Mouse (Mus musculus) left cerebral cortex, postnatal 14 days (tissue): Measurements from ENCODE around the gene Lctl. TPM values are rescaled to one million over a fixed set of nuclear protein-coding genes. Genes with fewer than 3 reads are reported as not detected.
"Not testable (repeated sequence)": the region's sequence is repeated elsewhere in the genome, so short reads cannot be mapped to it uniquely, and the experiment has no call there.

ENCODE experiments used
- DNase-seq, 2 experiments: peaks; one replicate each; pipeline ENCODE4 v3.0.0; 2021 to 2022; ENCODE audit warnings: low spot score in 2 of 2, mixed read lengths in 1 of 2
- intact Hi-C: fragments of 180-260 bp; cut with DNase I; formaldehyde crosslinking; loops from one replicate; pipeline ENCODE4 v1.15.1; 2025
- total RNA-seq, 2 experiments: library from RNA; stranded (reverse); gene quantifications; 2 replicates each; pipeline ENCODE4 v1.2.3; 2021

The Lctl gene
- total RNA-seq, 2 experiments from 2014 or later: not detected

DNA sequence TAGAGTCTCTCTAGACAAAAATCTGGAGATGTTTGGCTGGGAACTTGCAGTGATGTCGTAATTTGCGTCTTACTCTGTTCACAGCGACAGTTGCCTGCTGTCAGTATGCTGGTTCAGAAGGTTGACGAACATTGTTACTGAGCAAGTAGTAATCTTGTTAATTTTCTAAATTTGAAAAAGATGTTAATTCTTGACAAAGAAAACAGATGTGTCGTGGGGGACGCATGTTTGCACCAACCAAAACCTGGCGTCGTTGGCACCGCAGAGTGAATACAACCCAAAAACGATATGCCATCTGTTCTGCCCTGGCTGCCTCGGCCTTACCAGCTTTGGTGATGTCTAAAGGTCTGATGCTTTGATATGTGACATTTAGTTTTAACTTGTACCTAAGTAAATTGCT is 58.4 kb downstream of the Lctl start:
- intact Hi-C loops: no loop called here
- DNase-seq: no peak

DNA sequence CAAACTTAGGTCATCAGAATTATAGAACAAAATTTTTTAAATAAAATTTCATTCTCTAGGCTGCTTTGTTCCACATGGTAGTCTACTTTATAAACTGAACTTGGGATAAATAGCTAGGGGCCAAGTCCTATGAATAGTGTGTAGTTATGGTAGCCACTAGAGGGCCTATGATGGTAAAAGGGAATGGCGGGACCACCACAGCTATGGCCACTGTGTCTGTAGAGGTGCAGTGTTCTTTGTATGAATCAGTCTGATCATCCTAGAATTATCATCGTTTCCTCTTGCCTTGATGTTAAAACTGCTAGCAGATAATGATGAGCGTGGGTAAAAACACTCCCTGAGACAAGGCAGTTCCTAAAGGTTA is 61.6 kb downstream of the Lctl start:
- DNase-seq: peak in 1 of 2 experiments; percentile 31
- intact Hi-C loops: loop anchor here (2.0 kb wide), 1 partner anchor 94 kb away; no protein-coding TSS in a partner anchor

DNA sequence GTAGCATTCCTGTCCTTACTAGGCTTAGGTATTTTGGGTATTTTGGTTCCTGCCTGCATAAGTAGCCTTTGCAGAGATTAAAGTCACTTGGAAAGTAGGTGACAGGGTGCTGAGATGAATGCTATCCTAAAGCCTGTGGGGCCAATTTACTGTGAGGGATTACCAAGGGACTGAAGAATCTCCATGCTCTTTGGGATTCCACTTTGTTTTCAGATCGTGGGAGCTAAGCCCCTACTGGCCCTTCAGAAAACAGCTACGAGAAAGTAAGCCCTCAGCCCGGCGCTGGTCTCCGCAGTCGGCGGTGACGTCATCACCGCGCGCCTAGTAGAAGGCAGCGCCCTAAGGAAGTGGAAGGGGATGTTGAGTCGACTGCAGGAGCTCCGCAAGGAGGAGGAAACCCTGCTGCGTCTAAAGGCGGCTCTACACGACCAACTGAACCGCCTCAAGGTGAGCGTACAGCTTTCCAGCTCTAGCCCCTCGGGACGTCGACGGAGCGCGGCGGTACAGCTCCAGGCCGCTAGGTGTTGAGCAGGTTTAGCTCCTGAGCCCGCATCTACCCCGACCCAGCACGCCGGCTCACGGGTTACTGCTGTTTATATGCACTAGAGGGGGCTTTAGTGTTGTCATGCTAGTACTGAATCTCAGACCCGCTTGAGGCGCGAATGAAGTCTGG is 62.2 kb downstream of the Lctl start, which contains the start of gene Snapc5:
Gene Snapc5 (plus strand): TSS at position 301 of the 673 bp plus-strand sequence.
- peak; percentile 92 to 94 for DNase-seq
- intact Hi-C loops: loop anchor here (1.0 to 2.0 kb wide), 2 partner anchors 74 to 94 kb away; partner anchors contain the start of gene Map2k1

DNA sequence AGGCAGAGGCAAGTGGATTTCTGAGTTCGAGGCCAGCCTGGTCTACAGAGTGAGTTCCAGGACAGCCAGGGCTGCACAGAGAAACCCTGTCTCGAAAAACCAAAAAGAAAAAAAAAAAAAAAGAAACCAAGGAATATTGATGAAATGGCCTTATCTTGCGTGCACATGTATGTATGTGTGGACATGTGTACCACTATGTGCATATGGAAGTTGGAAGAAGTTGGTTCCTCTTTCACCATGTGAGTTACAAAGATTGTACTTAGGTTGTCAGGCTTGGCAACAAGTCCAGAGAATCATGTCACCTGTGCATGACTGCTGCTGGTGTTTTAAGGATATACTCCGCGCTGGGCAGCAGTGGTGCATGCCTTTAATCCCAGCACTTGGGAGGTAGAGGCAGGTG is 66.3 kb downstream of the Lctl start:
- intact Hi-C loops: not testable (repeated sequence)

DNA sequence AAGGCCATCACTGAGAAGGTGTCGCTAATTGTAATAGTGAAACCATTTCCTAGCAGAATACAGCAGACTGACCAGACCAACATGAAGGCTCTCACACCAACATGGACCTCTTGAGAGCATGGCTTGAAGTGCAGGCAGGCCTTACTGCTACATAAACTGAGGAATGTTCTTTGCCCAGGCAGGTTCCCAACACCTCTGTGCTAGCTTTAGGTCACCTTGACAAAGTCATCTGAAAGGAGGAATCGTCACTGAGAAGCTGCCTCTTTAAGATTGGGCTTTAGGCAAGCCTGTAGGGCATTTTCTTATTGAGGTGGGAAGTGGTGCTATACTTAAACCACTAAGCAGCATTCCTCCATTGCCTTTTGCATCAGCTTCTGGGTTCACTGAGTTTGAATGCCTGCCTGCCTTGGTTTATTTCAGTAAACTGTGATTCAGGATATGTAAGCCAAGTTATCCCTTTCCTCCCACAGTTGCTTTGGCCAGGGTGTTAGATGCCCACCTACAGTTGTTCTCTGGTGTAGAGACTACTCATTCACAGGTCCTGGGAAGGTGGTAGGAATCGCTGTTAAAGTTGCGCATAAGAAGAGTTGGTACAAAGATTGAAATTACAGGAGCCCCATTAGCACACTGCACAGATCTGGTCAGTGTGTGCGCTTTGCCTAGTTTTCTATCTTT is 67.4 kb downstream of the Lctl start:
- DNase-seq: no peak

More for the DNA sequence above, 66.3 kb downstream of the Lctl start:
- not testable (repeated sequence) for DNase-seq

More for the DNA sequence above, 67.4 kb downstream of the Lctl start:
- intact Hi-C loops: no loop called here

Other genes with a start within 250 kb of the Lctl start
- gene Smad6, start 95.1 kb upstream of the Lctl start, total RNA-seq: 1 to 10 TPM; 1.8 to 2.3 TPM
- 1 to 10 TPM; 3.3 to 5.4 TPM for gene Zwilch, start 56.0 kb downstream of the Lctl start, total RNA-seq
- 100 to 1,000 TPM; 484 to 496 TPM for gene Rpl4, start 56.2 kb downstream of the Lctl start, total RNA-seq
- 10 to 100 TPM; 20.0 to 20.7 TPM for gene Snapc5, start 62.1 kb downstream of the Lctl start, total RNA-seq
- gene Uchl4, start 118.1 kb downstream of the Lctl start, total RNA-seq: 1 to 10 TPM; 2.2 to 3.2 TPM
- gene Map2k1, start 136.5 kb downstream of the Lctl start, total RNA-seq: 100 to 1,000 TPM; 212 to 216 TPM
- gene Tipin, start 164.4 kb downstream of the Lctl start, total RNA-seq: 10 to 100 TPM; 14.8 to 15.6 TPM
- gene Dis3l, start 224.1 kb downstream of the Lctl start, total RNA-seq: 10 to 100 TPM; 22.9 to 28.2 TPM